Mouse (Mus musculus) hindbrain, embryonic 11.5 days (tissue): Measurements from ENCODE around the gene Dusp7. TPM values are rescaled to one million over a fixed set of nuclear protein-coding genes. Genes with fewer than 3 reads are reported as not detected.

Experiments
- ATAC-seq: fragments of 200-750 bp; cut with Nextera tagmentation; 2 replicates; pipeline ENCODE4 v1.8.0; 2017; ENCODE audit warnings: mild to moderate bottlenecking, moderate TSS enrichment, moderate library complexity; ENCODE audit not compliant: low FRiP score
- DNase-seq: peaks from one replicate; pipeline ENCODE4 v3.0.0-alpha.2; 2015; ENCODE audit warnings: low spot score
- H3K27ac ChIP-seq: fragments of 300-500 bp; sonication (generic); 2 replicates; pipeline ENCODE4 v1.5.1; 2014; ENCODE audit warnings: mild to moderate bottlenecking, low read depth, low read length
- H3K27me3 ChIP-seq: fragments of 300-500 bp; sonication (generic); 2 replicates; pipeline ENCODE4 v1.6.1; 2014; ENCODE audit warnings: mild to moderate bottlenecking, low read length, moderate library complexity, mixed read lengths; ENCODE audit not compliant: control insufficient read depth, insufficient read depth
- H3K36me3 ChIP-seq: fragments of 300-500 bp; sonication (generic); 2 replicates; pipeline ENCODE4 v1.6.1; 2014; ENCODE audit warnings: mild to moderate bottlenecking, low read length, moderate library complexity, mixed read lengths; ENCODE audit not compliant: control insufficient read depth, insufficient read depth
- H3K4me1 ChIP-seq: fragments of 300-500 bp; sonication (generic); replicated peaks from 2 replicates; pipeline ENCODE4 v1.6.1; 2014; ENCODE audit warnings: low read length, mixed read lengths; ENCODE audit not compliant: control insufficient read depth, insufficient read depth
- H3K4me2 ChIP-seq: fragments of 300-500 bp; sonication (generic); replicated peaks from 2 replicates; pipeline ENCODE4 v1.6.1; 2014; ENCODE audit warnings: mild to moderate bottlenecking, low read depth, low read length
- H3K4me3 ChIP-seq: fragments of 300-500 bp; sonication (generic); 2 replicates; pipeline ENCODE4 v1.5.1; 2014; ENCODE audit warnings: low read depth, low read length
- H3K9ac ChIP-seq: fragments of 300-500 bp; sonication (generic); 2 replicates; pipeline ENCODE4 v1.6.1; 2014; ENCODE audit warnings: low read depth, low read length
- H3K9me3 ChIP-seq: fragments of 300-500 bp; sonication (generic); 2 replicates; pipeline ENCODE4 v1.6.1; 2016; ENCODE audit warnings: low read length; ENCODE audit not compliant: control insufficient read depth
- WGBS: fragments of 180-500 bp; shearing (Covaris S2); extraction: QIAGEN DNeasy Blood & Tissue Kit; methylation state at CpG from one replicate; pipeline ENCODE4 v1.1.7; 2014; 5-methylcytosine and 5-hydroxymethylcytosine counted together
- polyA plus RNA-seq: library from polyadenylated mRNA; unstranded; fragments of >200 nt; fragmentation: Nextera tagmentation; extraction: Ambion mirVana; gene quantifications from 2 replicates; pipeline ENCODE4 v1.2.1, GENCODE M21; 2014

The Dusp7 gene
- polyA plus RNA-seq, 1 experiment from 2014 or later = 25.0 TPM

DNA sequence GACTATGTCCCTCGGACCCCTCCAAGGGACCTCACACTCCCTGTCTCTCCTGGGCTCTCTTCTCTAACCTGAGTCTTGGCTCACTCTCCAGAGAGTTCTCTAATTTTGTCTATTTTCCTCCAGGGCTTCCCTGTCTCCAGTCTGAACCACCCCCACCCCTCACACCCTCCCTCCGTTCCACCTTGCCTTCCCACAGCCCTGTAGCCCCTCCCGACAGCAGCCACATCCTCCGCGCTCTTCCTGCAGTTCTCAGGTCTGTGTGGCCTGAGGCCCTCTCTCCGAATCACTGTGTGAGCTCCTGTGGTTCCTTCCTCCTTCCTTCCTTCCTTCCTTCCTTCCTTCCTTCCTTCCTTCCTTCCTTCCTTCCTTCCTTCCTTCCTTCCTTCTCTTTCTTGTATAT is 22.8 kb upstream of the Dusp7 start:
- H3K27me3 ChIP-seq = no peaks in the 10 kb centered on the region
- no peak overlapping the region for H3K4me3 ChIP-seq
- ATAC-seq (no peak), DNase-seq (no peak)
- H3K9me3 ChIP-seq = no peaks in the 10 kb centered on the region
- no peaks in the 10 kb centered on the region for H3K36me3 ChIP-seq
- no peak overlapping the region for H3K4me2 ChIP-seq
- no peak overlapping the region for H3K27ac ChIP-seq
- no peak overlapping the region for H3K9ac ChIP-seq
- 68% methylated on average over 6 of the region's 6 CpGs for WGBS
- H3K4me1 ChIP-seq = no peaks in the 10 kb centered on the region

- no peak overlapping the region for H3K9ac ChIP-seq
- ATAC-seq = no peak
- no peaks in the 10 kb centered on the region for H3K36me3 ChIP-seq
- no peak for DNase-seq
- H3K27ac ChIP-seq = no peak overlapping the region
- no peak overlapping the region for H3K4me3 ChIP-seq
- WGBS = 75% methylated on average over 10 of the region's 10 CpGs
- no peaks in the 10 kb centered on the region for H3K9me3 ChIP-seq
- H3K27me3 ChIP-seq = no peaks in the 10 kb centered on the region
- no peaks in the 10 kb centered on the region for H3K4me1 ChIP-seq
- H3K4me2 ChIP-seq = no peak overlapping the region
Observed at GRCm38 (mm10) chr9:106348281-106348680, 20.2 kb upstream of the Dusp7 start.

DNA sequence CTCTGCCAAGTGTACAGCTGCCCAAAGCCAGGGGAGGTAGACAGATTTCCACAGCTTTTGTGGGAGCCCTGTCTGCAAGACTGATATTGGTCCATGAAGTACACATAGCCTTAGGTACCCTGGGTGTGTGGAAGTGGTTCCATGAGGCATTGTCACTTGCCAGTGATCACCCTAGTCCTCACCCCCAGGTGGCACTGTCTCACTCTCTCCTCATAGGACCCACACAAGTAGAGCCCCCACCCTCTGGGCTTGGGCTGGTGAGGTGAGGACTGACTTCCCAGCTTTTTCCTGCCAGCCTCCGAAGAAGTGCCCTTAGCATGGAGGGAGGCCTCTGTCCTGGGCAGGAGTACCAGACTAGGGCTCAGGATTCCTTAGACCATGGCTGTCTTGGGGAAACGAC is 19.4 kb upstream of the Dusp7 start:
- no peak overlapping the region for H3K4me3 ChIP-seq
- WGBS = 72% methylated on average over 2 of the region's 2 CpGs
- no peaks in the 10 kb centered on the region for H3K9me3 ChIP-seq
- H3K9ac ChIP-seq = 0 out of 2 replicates have a peak overlapping the region, but pooled peaks have one; percentile 3
- H3K27ac ChIP-seq = no peak overlapping the region
- H3K36me3 ChIP-seq = no peaks in the 10 kb centered on the region
- DNase-seq (peak; percentile 36), ATAC-seq (no peak)
- H3K27me3 ChIP-seq = no peaks in the 10 kb centered on the region
- H3K4me2 ChIP-seq = no peak overlapping the region
- no peaks in the 10 kb centered on the region for H3K4me1 ChIP-seq

- Histone ChIP-seq H3K9me3 (no peaks in the 10 kb centered on the region), H3K9ac (no peak overlapping the region), H3K36me3 (no peaks in the 10 kb centered on the region), H3K4me2 (no peak overlapping the region), H3K27ac (no peak overlapping the region), H3K4me3 (no peak overlapping the region), H3K27me3 (no peaks in the 10 kb centered on the region), H3K4me1 (no peaks in the 10 kb centered on the region)
- DNase-seq (no peak), ATAC-seq (no peak)
- 73% methylated on average over 6 of the region's 6 CpGs for WGBS
Observed at GRCm38 (mm10) chr9:106351178-106351577, 17.3 kb upstream of the Dusp7 start.

GRCm38 (mm10) chr9:106353779-106354178 is 14.7 kb upstream of the Dusp7 start:
- Histone ChIP-seq H3K27ac (no peak overlapping the region), H3K4me2 (no peak overlapping the region), H3K27me3 (no peaks in the 10 kb centered on the region), H3K36me3 (no peaks in the 10 kb centered on the region), H3K9ac (no peak overlapping the region), H3K9me3 (no peaks in the 10 kb centered on the region), H3K4me3 (no peak overlapping the region), H3K4me1 (no peaks in the 10 kb centered on the region)
- 67% methylated on average over 6 of the region's 6 CpGs for WGBS
- ATAC-seq = no peak
- no peak for DNase-seq

GRCm38 (mm10) chr9:106354810-106355209 is 13.6 kb upstream of the Dusp7 start:
- H3K36me3 ChIP-seq = no peaks in the 10 kb centered on the region
- no peak overlapping the region for H3K4me2 ChIP-seq
- no peaks in the 10 kb centered on the region for H3K4me1 ChIP-seq
- no peaks in the 10 kb centered on the region for H3K9me3 ChIP-seq
- H3K27me3 ChIP-seq = no peaks in the 10 kb centered on the region
- H3K9ac ChIP-seq = no peak overlapping the region
- DNase-seq (no peak), ATAC-seq (no peak)
- no peak overlapping the region for H3K27ac ChIP-seq
- no peak overlapping the region for H3K4me3 ChIP-seq
- WGBS = 81% methylated on average over 6 of the region's 6 CpGs

DNA sequence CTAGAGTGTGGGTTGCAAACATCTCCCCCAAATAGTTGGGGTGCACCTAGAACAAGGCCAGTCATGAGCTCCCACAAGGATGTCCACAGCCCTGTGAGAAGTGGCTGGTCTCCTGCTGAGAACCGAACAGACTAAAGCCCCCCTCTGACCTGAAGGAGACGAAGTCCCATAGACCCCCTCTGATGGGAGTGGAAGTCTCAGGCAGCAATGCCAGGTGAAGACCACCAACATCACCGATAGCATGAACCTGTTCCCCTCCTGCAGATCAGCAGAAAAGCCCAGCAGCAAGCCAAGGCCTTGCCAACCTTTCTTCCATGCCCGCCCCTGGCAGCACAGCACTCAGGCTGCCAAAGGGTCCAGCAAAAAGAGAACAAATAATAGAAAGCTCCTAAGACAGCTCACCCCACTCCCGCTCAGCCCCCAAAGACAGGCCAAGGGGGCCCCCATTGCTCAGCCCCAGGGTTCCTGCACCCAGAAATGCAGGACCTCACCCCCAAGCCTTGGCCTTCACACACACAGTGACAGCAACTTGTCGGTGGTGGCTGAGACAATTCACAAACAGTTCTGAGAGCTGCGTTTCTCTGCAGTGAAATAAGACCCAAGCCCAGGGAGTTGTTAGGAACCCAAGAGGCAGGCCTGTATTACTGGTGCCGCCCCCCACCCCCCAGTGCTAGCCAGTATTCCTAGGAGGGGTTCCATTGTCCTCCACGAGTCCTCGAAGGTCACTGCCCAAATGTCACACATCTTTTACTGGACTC is 13.0 kb upstream of the Dusp7 start:
- WGBS = 61% methylated on average over 10 of the region's 10 CpGs
- DNase-seq (no peak), ATAC-seq (no peak)
- Histone ChIP-seq H3K4me2 (no peak overlapping the region), H3K4me3 (no peak overlapping the region), H3K9ac (no peak overlapping the region), H3K4me1 (no peaks in the 10 kb centered on the region), H3K9me3 (no peaks in the 10 kb centered on the region), H3K27ac (peak overlapping the region; percentile 58; the same call in 1 of the 2 replicates), H3K36me3 (no peaks in the 10 kb centered on the region), H3K27me3 (no peaks in the 10 kb centered on the region)

- H3K4me1 ChIP-seq = no peaks in the 10 kb centered on the region
- H3K27me3 ChIP-seq = no peaks in the 10 kb centered on the region
- H3K9ac ChIP-seq = no peak overlapping the region
- no peaks in the 10 kb centered on the region for H3K36me3 ChIP-seq
- peak overlapping the region; percentile 58; the same call in 1 of the 2 replicates for H3K27ac ChIP-seq
- DNase-seq = no peak
- no peak for ATAC-seq
- H3K4me2 ChIP-seq = no peak overlapping the region
- no peak overlapping the region for H3K4me3 ChIP-seq
- H3K9me3 ChIP-seq = no peaks in the 10 kb centered on the region
Observed at GRCm38 (mm10) chr9:106355975-106356286, 12.5 kb upstream of the Dusp7 start.

DNA sequence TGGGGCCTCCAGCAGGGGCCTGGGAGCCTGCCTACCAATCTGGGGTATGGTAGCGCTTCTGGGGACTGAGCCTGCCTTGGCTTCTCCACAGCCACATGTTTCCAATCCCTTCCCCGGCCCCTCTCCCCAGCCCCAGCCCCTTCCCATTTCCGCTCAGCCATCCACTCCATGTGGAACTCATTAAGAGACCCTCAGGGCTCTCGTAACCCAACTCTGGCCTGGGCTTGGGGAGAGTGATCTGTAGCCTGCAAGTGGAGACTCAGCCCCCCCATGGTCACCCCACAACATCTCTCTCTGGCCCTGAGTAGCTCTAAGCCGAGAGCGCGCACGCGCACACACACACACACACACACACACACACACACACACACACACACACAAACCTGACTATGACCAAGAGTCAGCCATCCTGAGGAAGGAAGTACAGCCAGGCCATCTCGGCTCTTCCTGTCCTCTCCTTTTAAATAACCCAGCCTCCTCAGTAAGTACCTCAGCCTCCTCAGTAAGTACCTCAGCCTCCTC is 12.0 kb upstream of the Dusp7 start:
- no peak overlapping the region for H3K4me2 ChIP-seq
- DNase-seq = peak; percentile 48
- no peak overlapping the region for H3K27ac ChIP-seq
- no peaks in the 10 kb centered on the region for H3K9me3 ChIP-seq
- no peak overlapping the region for H3K9ac ChIP-seq
- H3K4me3 ChIP-seq = no peak overlapping the region
- no peaks in the 10 kb centered on the region for H3K27me3 ChIP-seq
- no peaks in the 10 kb centered on the region for H3K4me1 ChIP-seq
- WGBS = 53% methylated on average over 10 of the region's 10 CpGs
- H3K36me3 ChIP-seq = no peaks in the 10 kb centered on the region
- peak; percentile 39; the same call in 1 of the 2 replicates for ATAC-seq
